Mouse (Mus musculus): Measurements from ENCODE around the gene Rspo3.
A peak's percentile ranks its signal among the peaks of the same experiment; 100 is the strongest.

The Rspo3 gene

DNA sequence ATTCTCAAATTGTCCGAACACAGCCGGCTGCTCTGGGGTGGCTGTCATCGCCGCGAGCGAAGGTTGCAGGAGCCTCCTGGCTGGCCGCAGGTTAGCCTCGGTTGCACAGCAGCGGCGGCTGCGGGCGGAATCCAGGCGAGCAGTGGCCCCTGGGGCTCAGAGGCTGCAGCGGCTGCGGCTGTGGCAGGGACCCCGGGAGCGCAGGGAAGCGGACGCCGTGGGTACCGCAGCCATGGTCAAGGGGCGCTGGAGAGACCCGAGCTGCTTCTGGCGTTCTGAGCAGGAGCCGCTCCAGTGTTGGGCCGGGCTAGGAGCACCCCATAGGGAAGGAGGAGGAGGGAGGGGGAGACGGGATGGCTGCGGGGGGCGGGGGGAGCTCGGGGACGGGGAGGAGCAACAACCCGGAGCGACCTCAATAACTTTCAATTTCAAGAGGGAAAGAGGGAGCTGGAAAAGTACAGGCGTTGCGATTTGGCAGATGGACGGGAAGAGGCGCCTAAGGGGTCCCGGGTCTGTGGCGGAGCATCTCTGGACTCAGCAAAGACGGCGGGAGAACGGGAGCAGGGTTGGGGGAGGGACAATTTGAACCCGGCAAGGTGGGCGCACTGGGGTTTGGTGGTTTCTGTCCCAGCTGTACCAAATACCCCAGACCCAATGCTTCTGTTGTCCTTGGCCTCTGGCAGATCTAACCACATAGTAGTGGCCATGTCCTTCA is at the start of gene Rspo3:
Gene Rspo3 (minus strand): TSS at position 322 of the 715 bp plus-strand sequence.
- DNase-seq (ENCODE audit: low read depth), result no peak

DNA sequence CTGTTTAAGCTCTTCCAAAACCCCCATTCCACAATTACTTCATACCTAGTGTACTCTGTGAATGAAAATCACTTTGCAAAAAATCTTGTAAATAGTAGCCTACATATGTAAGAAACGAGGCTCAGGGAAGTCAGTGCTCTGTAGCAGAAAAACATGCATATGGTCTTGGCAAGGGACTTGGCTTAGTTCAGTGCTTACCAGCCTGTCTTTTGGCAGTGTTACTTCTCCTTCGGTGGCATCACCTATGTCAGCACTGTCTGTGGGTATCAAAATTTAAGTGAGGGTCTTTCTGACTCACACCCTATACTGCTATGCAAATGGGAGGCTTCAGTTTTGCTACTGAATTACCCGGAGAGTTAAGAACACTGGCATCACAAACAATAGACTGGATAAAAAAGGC is 46.3 kb upstream of the Rspo3 start:
- no peak for DNase-seq (ENCODE audit: low read depth)

DNA sequence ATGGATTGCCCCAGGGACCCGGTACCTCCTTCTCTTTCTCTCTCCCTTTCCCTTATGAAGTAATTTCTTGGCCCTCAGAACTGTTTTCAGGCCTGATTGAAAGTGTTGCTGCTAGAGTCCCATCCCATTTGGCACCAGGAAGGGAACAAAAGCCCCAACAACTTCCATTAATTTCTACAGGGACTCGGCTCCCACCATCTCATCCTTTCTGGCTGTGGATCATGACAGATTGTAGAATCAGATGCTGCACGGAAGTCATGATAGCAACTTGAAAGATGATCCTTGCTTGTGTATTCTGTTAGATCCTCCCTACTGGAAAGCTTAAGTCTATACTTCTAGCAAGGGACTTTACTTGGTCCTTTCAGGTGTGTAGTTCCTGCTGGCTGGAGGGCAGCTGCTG is 45.8 kb upstream of the Rspo3 start:
- no peak for DNase-seq (ENCODE audit: low read depth)

DNA sequence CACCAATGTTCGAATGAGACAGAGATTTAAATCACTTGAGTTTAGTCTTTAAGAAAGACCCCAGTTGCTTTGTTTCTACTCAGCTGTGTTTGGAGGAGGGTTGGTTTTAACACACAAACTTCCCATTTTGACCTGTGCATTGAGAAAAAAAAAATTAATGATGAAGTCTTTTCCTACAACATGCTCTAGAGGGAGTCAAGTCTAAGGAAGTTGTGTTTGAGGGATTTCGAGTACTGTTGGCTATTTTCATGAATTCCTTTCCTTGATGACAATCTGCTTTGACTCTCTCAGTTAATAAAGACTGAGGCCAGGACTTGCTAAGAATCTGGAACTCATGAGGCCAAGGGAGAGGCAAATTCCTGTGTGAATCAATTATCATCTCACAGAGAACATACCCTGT is 20.3 kb upstream of the Rspo3 start:
- DNase-seq (ENCODE audit: low read depth), result no peak

DNA sequence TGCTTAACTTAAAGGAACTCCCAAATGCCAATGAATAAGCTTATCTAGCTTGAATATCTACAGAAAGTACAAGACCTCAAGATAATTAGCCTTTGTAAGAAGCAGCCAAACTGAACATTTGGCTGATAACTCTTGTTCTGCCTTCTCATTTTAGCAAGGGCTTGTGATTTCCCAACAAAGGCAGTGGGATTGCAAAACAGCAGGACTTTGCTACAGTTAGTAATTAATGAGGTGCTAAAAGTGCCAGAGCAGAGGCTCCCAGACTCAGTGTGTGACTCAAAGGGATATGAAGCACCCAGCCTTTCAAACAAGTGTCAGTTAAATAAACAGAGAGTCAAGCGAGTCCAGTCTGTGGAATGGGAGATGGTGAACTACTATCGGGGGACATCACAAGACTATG is 18.7 kb upstream of the Rspo3 start:
- DNase-seq (ENCODE audit: low read depth), result peak; percentile 13

DNA sequence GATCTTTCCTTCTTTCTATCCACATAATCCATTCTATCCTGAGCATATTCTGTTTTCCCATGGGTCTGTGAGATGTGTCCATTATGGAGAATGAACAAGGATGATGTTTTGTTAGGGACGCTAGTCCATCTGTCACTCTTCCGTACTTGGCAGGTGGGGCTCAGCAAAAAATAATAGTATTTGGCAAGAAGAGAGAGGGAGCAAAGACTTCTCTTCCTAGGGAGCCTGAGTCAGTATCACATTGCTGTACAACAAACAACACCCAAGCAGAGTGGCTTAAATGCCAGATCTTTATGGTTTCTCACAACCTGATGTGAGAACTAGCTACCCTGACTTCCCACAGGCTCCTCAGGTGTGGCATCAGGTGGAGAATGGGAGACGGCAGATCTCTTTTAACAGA is 7.3 kb upstream of the Rspo3 start:
- no peak for DNase-seq (ENCODE audit: low read depth)

DNA sequence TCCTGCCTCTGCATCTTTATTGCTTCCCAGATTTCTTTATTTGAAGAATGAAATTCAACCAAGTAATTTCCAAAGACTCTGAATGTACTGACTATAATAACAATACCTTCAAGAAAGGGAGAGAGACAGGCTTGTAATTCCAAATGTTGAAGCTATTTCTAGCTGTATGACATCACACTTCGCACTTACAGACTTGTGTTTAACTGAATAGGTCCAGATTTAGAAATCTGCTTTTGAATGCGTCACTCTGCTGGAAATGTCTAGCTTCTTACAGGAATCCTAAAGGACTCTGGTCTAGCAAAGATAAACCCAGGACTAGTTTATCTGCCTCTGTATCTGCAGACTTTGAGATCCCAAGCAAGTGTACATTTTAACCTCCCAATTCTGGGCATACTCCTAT is 3.8 kb upstream of the Rspo3 start:
- DNase-seq (ENCODE audit: low read depth), result no peak

DNA sequence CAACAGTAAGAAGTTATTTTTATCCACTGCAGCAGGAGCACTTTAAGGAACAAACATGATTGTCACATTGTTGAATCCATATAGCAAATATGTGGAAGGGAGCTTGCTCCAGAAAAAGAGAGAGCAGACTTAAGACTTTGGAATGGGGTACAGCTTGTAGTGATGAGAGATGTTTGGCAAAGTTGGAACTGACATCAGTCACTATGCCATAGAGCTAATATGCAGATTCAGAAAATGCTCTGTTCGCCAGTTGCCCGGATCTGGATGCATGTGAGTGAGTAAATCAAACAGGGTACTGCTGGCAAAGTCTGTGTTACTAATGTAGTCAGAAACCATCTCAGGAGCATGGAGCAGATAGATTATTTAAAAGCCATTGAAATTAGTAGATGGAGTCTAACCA is 3.1 kb upstream of the Rspo3 start:
- no peak for DNase-seq (ENCODE audit: low read depth)

DNA sequence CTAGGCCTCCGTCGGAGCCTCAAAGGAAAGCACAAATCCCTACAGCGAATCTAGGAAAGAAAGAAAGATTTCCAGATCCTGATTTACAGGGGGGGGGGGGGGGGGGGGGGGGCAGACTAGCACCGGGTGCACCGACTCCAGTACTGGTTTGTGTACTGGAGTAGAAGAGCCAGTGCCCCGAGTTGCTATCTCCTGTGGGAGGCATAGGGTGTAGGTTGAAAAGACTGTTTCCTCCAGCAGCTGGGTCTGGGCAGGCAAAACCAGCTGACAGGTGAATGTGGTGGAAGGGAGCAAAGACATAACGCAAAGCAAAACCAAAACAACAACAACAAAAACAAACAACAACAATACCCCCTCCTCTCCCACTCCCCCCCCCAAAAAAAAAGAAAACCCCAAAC is 838 bp downstream of the Rspo3 start:
- no peak for DNase-seq (ENCODE audit: low read depth)

DNA sequence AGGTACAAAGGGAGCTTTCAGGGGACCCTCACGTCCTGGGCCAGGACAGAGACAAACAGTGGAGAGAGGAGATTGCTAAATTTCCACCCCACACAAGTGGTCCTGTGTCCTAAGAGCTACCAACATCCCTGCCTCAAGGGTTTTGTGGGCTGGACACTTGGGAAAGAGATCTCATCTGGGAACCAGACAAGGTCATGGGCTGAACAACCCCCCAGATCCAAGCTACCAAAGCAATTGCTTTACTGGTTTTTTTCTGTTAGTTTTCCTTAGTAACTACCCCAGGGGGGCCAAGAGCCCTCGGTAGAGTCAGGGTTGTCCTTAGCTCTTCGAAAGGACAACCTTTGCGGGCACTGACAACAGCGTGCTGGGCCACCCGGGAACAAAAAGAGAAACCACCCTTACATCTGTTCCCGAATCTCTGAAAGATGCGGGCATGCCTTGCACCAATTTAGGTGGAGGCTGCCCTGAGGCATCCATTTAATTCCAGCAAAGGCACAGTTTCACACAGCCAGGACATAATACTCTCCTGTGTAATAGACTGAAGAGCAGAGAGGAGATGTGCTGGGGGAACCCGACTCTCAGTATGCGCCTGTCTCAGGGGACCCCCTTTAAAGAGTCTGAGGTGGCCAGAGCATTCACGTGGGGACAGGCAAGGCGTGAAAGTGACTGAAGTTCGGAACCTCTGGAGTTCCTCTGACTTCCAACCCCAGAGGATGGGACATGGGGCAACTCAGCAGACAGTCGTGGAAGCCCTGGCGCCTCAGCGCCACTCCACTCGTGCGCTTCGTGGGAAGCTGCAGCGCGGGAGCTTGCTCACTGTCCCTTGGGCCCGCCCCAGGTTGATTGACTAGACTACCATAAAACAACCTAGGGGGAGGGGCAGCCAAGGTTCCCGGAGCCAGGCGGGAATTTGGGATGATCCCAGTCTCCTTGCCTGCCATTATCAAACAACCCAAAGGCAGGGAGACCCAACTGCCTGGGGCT is 1.5 kb downstream of the Rspo3 start:
- DNase-seq (ENCODE audit: low read depth), result no peak

DNA sequence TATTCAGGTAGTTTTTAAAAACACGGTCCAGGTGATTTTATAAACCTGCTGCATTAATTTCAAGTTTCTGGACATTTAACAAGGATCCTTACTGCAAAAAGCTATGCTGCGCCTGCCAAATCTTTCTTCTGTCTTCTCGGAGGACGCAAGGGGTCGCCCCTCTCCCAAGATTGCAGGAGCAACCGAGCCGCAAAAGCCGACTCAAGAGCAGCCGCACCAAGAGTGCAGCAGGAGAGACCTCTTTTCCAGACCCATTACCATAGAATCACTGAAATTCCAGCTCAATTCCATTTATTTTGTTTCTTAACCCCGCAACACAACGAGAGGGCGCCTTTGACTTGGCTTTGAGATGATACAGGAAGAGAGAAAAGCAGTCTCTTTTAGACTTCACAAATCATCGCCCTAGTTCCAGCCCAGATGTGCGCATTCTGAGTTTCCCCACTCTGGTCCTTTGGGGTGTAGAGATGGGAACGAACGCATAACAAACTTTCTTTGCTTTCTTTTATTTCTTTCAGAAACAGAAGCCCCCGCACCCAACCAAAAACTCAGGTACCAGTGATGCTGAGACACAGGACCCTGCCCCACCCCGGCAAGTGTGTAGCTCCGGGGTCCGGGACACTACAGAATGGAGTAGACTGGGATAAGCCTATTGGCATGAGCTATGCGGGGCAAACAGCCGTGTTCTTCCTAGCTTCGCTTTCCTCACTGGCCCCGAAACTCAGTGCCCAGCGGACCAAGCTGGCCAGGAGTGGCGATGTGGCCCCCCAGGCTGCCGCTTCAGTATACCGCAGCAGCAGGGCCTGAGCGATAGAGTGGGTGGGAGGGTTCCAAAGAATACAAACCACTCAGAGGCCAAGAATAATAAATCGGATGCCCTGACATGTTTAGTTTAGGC is 2.6 kb downstream of the Rspo3 start:
- no peak for DNase-seq (ENCODE audit: low read depth)

DNA sequence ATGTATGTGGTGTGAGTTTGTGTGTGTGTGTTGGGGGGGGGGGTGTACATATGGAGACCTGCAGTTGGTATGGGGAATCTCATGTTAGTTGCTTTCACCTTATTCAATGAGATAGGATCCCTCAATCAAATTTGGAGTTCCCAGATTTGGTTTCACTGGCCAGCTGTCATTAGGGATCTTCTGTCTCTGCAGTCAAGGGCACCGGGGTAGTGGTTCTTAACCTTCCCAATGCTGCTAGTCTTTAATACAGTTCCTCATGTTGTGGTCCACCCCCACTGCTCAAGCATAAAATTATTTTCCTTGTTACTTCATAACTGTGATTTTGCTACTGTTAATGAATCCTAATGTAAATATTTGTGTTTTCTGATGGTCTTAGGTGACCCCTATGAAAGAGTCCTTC is 22.1 kb downstream of the Rspo3 start:
- DNase-seq (ENCODE audit: low read depth), result no peak

DNA sequence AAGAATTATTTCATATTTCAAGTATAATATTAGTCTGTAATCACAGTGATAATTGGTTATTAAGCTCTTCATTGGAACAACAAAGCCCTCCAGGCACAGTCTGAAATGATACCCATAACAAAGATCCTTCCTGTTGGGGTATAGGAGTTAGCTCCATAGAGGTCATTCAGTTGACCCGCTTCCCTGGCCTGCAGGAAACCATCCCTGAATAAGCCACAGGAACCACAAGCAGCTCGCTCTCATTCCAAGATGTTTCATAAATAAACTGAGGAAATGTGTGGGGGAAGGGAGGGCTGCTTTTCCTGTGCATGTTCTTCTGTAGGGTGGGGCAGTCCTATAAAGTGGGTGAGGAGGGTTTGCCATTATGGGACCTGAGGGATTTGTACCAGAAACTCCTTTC is 27.5 kb downstream of the Rspo3 start:
- DNase-seq (ENCODE audit: low read depth), result no peak

DNA sequence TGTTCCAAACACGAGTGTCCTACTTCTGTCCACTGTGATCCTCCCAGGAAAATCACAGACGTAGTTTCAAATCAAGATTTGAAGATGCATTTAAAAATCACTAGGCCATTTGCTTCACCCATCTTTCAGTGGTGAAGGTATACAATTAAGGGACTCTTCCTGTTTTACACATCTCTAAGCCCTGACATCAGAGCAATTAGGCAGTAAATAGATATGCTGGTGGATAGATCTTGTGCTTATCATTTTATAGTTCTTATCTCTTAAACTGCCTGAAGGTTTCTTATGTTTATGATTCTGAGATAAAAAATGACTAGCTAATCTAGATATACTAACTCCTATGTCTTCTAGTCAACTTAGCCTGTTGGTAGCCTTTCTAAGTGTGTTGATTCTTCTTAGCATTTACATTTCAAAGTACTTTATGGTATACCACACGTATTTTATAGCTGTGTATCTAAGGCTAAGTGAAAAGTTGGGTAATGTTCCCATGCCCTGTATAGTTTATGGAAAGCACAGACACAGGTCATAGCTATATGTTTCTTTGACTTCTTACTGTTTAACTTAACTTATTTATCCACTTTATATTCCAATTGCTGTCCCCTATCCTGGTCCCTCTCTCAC is 38.4 kb downstream of the Rspo3 start:
- DNase-seq (ENCODE audit: low read depth), result no peak

DNA sequence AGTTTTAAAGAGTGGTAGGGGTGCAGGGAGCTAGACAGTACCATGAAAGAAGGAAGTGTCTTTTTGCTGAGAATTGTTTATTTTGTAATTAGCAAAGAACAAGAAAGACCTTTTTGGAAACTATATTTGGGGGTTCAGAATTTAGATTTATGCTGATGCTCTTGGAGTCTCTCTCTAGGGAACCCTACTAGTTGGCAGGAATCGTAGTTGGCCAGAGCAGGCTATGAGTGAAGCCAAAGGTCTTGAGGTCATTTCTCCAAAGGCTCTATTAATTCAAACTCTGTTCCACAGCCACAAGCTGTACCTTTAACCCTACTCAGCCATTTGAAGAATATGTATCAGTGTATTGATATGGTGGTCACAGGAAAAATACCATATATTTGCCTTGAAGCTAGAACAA is 41.7 kb downstream of the Rspo3 start:
- DNase-seq (ENCODE audit: low read depth), result no peak

DNA sequence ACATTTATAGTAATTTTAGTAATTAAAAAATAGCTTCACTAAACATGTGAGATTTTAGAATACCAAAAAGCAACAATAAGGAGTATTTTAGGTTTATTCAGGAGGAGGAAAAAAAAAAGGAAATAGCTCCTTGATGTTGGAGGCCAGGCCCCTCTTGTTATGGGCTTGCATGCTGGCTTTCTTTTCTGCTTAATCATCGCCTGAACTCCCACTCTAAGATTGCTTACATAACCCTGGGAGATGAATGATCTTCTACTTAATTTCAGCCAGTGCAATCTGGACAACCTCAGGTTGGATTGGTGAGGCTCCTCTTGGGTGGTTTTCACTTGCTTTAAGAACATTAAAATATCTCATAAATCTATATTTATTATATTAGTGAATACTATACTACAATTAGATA is 54.7 kb downstream of the Rspo3 start:
- DNase-seq (ENCODE audit: low read depth), result no peak

DNA sequence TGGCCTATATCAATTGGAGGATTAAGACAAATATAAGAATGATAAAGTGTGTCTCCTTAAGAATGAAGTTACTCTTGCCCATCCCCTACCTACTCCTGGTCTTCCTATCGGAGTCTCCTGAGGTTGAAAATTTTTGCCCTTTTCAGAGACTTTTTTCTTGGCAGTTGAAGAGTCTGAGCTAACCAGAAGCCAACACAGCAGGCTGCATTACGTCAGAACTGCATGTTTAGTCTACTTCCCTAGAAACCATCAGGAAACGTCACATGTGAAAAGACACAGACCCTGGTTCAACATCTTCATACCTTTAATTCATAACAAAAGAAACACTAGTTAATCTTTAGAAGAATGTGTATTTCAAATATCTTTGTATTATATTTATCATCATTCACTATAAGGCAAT is 56.3 kb downstream of the Rspo3 start:
- DNase-seq (ENCODE audit: low read depth), result no peak

DNA sequence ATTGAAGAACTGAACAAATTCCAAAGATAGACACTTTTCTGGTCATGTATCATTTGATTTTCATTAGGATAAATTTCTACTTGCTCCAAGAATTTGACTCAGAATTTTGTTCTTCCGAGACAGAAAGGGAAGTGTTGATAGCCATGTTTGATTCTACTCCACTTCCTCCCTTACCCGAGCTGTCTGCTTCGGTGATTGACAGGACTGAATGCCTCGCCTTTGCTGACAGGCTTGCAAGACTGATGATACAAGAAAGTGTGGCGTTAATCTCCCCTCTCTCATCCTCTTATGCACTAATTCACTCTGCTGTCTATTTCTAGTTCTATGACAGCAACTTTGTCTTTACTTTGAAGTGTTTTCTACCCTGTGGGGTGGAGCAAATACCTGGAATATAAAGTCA is 65.2 kb downstream of the Rspo3 start:
- no peak for DNase-seq (ENCODE audit: low read depth)

DNA sequence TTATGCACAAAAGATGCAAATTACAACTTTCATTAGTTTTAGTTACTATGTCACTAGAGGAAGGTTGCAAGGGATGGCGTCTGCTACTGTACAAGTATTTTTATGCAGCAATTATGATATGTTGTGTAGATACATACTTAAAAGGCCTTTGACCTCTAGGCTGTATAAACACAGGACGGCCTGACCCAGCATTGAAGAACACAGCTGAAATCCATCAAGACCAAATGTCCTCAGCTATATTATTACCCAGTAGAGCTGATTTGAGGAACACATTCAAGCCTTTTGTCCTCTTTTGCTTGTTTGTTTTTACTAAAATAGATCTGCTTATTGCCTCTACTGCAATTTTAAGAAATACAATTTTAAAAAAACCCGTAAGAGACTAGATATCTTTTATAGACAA is 75.6 kb downstream of the Rspo3 start:
- no peak for DNase-seq (ENCODE audit: low read depth)

DNA sequence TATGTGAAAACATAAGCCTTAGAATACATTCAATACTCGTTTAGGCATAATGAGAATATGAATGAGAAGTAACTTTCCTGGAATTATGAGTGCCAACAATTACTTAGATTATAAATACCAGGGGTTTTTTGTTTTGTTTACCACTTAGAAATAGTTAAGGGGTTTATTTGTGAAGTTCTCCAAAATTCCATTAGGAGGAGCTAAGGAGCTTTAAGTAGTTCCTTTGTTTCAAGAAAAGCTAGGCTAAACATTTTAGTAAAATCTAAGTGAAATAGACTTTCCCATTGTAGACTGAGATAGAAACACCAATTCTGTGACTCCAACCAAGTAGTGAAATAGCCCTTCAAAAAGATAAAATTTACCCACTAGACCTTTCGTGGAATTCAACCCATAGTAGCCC is 76.0 kb downstream of the Rspo3 start:
- peak; percentile 48 for DNase-seq (ENCODE audit: low read depth)

DNA sequence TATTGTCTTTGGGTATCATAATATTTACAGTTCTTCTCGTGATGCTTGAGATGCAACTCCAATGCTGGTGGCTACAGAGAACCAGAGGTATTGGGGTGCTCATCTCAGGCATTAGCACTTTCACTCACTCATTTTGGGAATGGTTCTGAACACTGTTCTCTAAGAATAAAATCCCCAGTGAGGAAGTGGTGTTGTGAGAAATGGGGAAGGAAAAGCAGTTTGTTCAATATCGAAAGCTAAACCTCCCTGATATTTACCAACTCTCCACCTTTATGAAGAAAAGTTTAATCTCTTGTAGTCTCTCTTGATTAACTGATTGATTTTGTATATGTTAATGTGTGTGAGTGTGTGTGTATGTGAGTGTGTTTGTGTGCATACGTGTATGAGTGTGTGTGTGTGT is 90.6 kb downstream of the Rspo3 start:
- DNase-seq (ENCODE audit: low read depth), result no peak

DNA sequence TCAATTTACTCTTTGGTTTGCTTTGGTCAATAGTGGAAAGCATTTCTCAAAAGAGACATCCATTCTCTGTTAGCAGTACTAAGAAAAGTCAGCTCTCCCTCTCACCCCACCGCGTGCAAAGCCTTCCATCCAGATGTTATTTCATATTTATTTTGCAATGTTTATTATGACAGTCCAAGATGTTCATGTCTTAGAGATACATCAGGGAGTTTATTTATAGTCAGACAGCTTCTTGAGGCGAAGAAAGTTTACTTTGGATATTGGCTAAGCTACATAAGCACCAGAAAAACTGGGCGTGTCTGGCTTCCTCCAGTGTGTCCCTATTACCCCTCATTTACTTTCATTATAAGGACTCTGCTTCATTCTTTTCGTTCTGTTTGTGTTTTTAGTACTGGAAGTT is 94.4 kb downstream of the Rspo3 start:
- no peak for DNase-seq (ENCODE audit: low read depth)
